Mouse (Mus musculus): ENCODE measurements around the gene Afp.

DNA sequence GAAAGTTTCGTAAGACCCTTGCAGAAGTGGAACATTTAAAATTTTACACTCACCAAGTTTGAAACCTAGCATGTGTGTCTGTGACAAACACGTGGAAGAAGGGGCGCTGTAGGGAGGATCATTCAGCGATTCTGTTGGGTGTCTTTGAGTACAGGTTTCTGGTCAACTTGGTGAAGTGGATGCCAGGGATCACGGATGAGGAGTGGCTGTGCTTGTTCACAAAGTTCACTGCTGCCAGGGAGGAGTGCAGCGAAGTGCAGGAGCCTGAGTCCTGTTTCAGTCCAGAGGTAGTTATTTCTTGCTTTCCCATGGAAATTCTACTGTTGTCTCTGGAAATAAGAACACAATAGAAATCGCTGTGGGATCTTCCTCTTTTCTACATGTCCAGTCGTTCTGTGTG is 60.7 kb downstream of the Afp start:
- no peak for TF ChIP-seq MAFK (IDR thresholded peaks at IDR 0.05; ENCODE audit: insufficient read depth, low read depth, low read length)
- no peak for TF ChIP-seq HCFC1 (IDR thresholded peaks at IDR 0.05; ENCODE audit: borderline replicate concordance, insufficient read depth, low read length)
- no peak for TF ChIP-seq CHD2 (IDR thresholded peaks at IDR 0.05; ENCODE audit: low read depth, low read length)
